Mouse (Mus musculus): ENCODE measurements around the gene Slc4a1. TPM values are rescaled to one million over a fixed set of nuclear protein-coding genes. Genes with fewer than 3 reads are reported as not detected.

Slc4a1 gene
- total and polyA plus RNA-seq, 2 experiments from 2014 or later, result 0.24 to 0.68 TPM

DNA sequence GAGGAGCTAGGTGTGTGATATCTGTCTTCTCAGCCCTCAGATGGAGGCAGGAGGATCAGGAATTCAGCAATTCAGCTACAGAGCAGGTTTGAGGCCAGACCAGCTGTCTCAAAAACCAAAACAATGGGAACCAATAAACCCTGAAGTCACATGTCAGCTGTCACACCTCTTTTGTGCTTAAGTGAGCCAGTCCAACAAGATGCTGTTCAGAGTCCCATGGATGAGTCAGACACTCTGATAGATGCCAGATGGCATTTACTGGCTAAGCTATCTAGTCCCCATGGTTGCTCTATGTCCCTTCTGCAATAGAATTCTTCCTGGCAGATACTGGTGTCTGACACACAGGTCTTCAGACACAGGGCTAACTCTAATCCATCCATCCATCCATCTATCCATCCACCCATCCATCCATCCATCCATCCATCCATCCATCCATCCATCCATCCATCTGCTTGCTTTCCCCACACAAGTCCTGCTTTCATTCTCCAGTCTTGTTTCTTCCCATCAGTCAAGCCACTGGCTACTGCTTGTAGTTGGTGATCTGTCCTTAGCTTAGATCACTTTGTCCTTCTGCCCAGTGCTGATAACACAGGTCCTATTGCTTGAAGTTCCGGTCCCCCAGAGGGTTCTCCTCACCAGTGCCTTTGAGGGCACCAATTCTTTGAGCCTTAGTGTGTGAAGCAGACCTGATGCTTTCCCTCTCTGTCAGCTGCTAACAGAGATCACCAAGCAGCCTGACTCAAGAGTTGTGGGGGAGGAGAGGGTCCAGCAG, 17.5 kb upstream of the Slc4a1 start:
- H3K9me3 ChIP-seq (ENCODE audit: low read length), result no peaks in the 10 kb centered on the region
- ATAC-seq (no peak), DNase-seq (no peak)
- H3K27ac ChIP-seq (ENCODE audit: low read depth, low read length), result no peak overlapping the region
- H3K4me3 ChIP-seq (ENCODE audit: low read depth, low read length), result no peak overlapping the region
- WGBS, result 92% methylated on average over 1 of the region's 1 CpGs
- no peak overlapping the region for H3K4me2 ChIP-seq (ENCODE audit: low read depth)
- no peak for TF ChIP-seq CTCF (IDR thresholded peaks at IDR 0.05; ENCODE audit: low read depth)
- H3K9ac ChIP-seq, result no peak overlapping the region
- no peaks in the 10 kb centered on the region for H3K36me3 ChIP-seq (ENCODE audit: insufficient read depth)
- no peaks in the 10 kb centered on the region for H3K4me1 ChIP-seq (ENCODE audit: insufficient read depth)
- no peaks in the 10 kb centered on the region for H3K27me3 ChIP-seq (ENCODE audit: insufficient read depth, low read length)

DNA sequence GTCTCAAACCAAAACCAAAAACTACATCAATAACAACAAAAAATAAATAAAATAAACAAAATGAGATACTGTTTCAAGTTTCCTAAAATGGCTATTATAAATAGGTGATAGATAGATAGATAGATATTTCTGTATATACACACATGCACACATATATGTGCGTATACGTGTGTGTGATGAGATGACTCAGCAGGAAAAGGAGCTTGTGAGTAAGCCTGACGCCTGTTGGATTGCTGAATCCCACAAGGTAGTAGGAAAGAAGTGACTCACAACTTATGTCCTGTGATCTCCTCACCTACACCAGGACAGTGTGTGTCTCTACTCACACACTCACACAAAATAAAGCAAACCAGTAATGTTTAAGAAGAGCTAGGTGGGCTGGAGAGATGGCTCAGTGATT, 16.8 kb upstream of the Slc4a1 start:
- Histone ChIP-seq H3K9me3 (ENCODE audit: low read length) (no peaks in the 10 kb centered on the region), H3K4me3 (ENCODE audit: low read depth, low read length) (no peak overlapping the region), H3K9ac (no peak overlapping the region), H3K4me2 (ENCODE audit: low read depth) (no peak overlapping the region), H3K36me3 (ENCODE audit: insufficient read depth) (no peaks in the 10 kb centered on the region), H3K27me3 (ENCODE audit: insufficient read depth, low read length) (no peaks in the 10 kb centered on the region), H3K27ac (ENCODE audit: low read depth, low read length) (no peak overlapping the region), H3K4me1 (ENCODE audit: insufficient read depth) (no peaks in the 10 kb centered on the region)
- TF ChIP-seq CTCF (IDR thresholded peaks at IDR 0.05; ENCODE audit: low read depth), result no peak
- no peak for DNase-seq
- no peak for ATAC-seq
- WGBS, result 94% methylated on average over 3 of the region's 3 CpGs

DNA sequence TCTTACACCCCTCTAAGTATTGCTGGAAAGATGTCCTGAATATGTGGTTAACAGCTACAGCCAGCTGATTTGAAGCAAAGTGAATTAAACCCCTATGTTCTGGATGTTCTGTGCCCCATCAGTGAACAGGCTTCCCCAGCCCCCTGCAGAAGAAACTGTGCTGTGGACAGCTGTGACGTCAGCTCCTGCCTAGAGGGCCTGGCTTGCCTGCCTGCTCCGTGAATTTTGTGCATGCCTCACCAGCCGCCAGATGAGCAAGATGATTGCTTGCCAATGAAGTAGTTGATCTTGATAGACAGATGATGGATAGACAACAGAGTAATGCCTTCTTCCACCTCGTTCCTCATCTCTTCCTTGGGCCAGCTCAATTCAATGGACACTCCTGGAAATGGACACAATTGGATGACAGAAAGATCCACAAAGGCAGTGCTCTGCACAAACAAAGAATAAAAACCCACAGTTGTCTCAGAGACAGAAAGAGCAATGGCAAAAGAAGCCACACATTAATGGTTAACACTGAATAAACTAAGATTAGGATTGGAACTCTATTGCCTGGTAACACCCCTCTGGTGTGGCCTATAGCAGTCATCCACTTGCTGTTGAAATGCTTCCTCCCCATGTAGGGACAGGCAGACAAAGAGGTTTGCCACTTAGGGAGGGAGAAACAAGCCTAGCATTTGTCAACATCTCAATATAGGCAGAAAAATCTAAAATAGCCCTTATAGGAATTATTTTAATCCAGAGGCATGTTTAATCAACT, 15.5 kb upstream of the Slc4a1 start:
- H3K4me1 ChIP-seq (ENCODE audit: insufficient read depth), result no peaks in the 10 kb centered on the region
- ATAC-seq (no peak), DNase-seq (no peak)
- no peak for TF ChIP-seq CTCF (IDR thresholded peaks at IDR 0.05; ENCODE audit: low read depth)
- 50% methylated on average over 4 of the region's 4 CpGs for WGBS
- H3K4me3 ChIP-seq (ENCODE audit: low read depth, low read length), result no peak overlapping the region
- no peaks in the 10 kb centered on the region for H3K27me3 ChIP-seq (ENCODE audit: insufficient read depth, low read length)
- no peaks in the 10 kb centered on the region for H3K9me3 ChIP-seq (ENCODE audit: low read length)
- no peaks in the 10 kb centered on the region for H3K36me3 ChIP-seq (ENCODE audit: insufficient read depth)
- no peak overlapping the region for H3K27ac ChIP-seq (ENCODE audit: low read depth, low read length)
- H3K9ac ChIP-seq, result no peak overlapping the region
- H3K4me2 ChIP-seq (ENCODE audit: low read depth), result no peak overlapping the region

DNA sequence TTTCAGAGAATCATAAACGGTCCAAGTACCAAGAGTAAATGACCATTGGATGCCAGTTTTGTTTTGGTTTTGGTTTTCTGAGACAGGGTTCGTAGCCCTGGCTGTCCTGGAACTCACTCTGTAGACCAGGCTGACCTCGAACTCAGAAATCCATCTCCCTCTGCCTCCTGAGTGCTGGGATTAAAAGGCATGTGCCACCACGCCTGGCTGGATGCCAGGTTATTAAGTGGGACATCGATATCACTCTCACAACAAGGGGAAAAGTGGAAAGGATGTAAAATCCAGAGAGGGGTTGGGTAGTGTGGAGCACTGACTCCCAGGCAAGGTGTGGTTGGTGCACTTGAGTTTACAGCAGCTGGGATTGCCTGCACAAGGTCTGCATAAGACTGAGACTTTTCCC, 14.1 kb upstream of the Slc4a1 start:
- no peak for ATAC-seq
- H3K27me3 ChIP-seq (ENCODE audit: insufficient read depth, low read length), result no peaks in the 10 kb centered on the region
- 72% methylated on average over 5 of the region's 5 CpGs for WGBS
- no peaks in the 10 kb centered on the region for H3K4me1 ChIP-seq (ENCODE audit: insufficient read depth)
- H3K4me3 ChIP-seq (ENCODE audit: low read depth, low read length), result no peak overlapping the region
- no peak for TF ChIP-seq CTCF (IDR thresholded peaks at IDR 0.05; ENCODE audit: low read depth)
- no peak overlapping the region for H3K4me2 ChIP-seq (ENCODE audit: low read depth)
- H3K9me3 ChIP-seq (ENCODE audit: low read length), result no peaks in the 10 kb centered on the region
- H3K27ac ChIP-seq (ENCODE audit: low read depth, low read length), result no peak overlapping the region
- H3K9ac ChIP-seq, result no peak overlapping the region
- DNase-seq, result no peak
- H3K36me3 ChIP-seq (ENCODE audit: insufficient read depth), result no peaks in the 10 kb centered on the region

DNA sequence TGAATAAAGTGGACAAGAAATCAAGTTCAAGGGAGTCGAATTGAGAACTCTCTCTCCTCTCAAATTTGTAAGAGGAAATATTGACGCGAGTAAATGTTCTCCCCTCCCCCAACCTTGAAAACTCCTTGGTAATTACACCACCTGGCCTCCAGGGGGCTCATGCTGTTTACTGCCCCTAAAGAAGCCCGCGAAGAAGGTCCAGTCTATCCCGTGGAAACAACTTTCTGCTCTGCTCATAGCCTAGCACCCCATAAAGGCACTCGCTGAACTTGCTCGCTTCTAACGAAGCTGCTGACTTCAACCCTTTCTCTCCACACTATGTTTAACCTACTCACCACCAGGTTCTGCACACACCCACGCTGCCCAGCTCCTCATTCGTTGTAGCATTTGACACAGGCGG, 11.2 kb upstream of the Slc4a1 start:
- Histone ChIP-seq H3K4me1 (ENCODE audit: insufficient read depth) (no peaks in the 10 kb centered on the region), H3K9me3 (ENCODE audit: low read length) (no peaks in the 10 kb centered on the region), H3K4me3 (ENCODE audit: low read depth, low read length) (no peak overlapping the region), H3K4me2 (ENCODE audit: low read depth) (no peak overlapping the region), H3K36me3 (ENCODE audit: insufficient read depth) (no peaks in the 10 kb centered on the region), H3K27ac (ENCODE audit: low read depth, low read length) (no peak overlapping the region), H3K27me3 (ENCODE audit: insufficient read depth, low read length) (no peaks in the 10 kb centered on the region), H3K9ac (no peak overlapping the region)
- TF ChIP-seq CTCF (IDR thresholded peaks at IDR 0.05; ENCODE audit: low read depth), result peak; percentile 35
- 68% methylated on average over 12 of the region's 12 CpGs for WGBS
- ATAC-seq, result no peak
- no peak for DNase-seq

DNA sequence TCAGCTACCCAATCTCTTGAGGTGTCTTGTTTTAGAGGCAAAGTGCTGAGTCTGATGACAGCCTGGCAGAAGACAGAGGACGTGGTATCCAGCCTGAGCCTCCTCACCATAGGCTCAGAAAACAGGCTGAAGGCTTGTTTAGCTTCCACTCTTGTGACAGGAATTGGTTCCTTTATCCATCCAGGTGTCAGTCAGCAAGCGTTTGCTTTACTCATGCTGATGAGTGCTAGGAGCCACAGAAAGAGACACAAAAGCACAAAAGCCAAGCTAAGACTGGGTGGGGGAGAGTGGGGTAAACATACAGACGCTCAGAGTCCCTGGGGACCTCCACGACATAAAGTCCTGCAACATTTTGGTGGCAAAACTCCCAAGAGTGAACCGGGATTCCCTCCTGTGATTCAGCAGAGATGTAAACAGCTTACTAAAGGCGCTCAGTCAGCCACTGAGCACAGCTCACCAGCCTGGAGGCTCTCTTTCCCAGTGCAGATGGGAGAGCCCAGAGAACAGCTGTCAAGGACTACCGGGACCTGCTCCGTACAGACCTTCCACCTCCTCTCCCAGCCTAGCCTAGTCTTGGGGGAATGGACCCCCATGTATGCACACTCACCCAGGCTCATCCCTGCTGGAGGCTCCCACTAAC, 10.3 kb upstream of the Slc4a1 start:
- no peak for TF ChIP-seq CTCF (IDR thresholded peaks at IDR 0.05; ENCODE audit: low read depth)
- H3K27me3 ChIP-seq (ENCODE audit: insufficient read depth, low read length), result no peaks in the 10 kb centered on the region
- H3K4me2 ChIP-seq (ENCODE audit: low read depth), result peak overlapping the region; percentile 29; the same call in 1 of the 2 replicates
- no peak overlapping the region for H3K27ac ChIP-seq (ENCODE audit: low read depth, low read length)
- no peak overlapping the region for H3K9ac ChIP-seq
- H3K9me3 ChIP-seq (ENCODE audit: low read length), result no peaks in the 10 kb centered on the region
- no peak overlapping the region for H3K4me3 ChIP-seq (ENCODE audit: low read depth, low read length)
- no peaks in the 10 kb centered on the region for H3K36me3 ChIP-seq (ENCODE audit: insufficient read depth)
- WGBS, result 16% methylated on average over 8 of the region's 8 CpGs
- H3K4me1 ChIP-seq (ENCODE audit: insufficient read depth), result no peaks in the 10 kb centered on the region
- DNase-seq, result no peak
- ATAC-seq, result no peak

All from forebrain, postnatal 0 days (tissue).